Mouse (Mus musculus) cortical plate, adult 2 months (tissue): ENCODE results near the gene Atp5c1. TPM values are rescaled to one million over a fixed set of nuclear protein-coding genes. Genes with fewer than 3 reads are reported as not detected.

Experiments
- H3K27ac ChIP-seq: fragments of 200-500 bp; 2 replicates; pipeline ENCODE4 v1.5.1; 2012; ENCODE audit warnings: low read length, control low read depth, inconsistent platforms; ENCODE audit not compliant: insufficient read depth
- H3K4me1 ChIP-seq: fragments of 200-500 bp; 2 replicates; pipeline ENCODE4 v1.6.1; 2011; ENCODE audit warnings: low read length; ENCODE audit not compliant: control insufficient read depth, insufficient read depth
- H3K4me3 ChIP-seq: fragments of 200-500 bp; 2 replicates; pipeline ENCODE4 v1.5.1; 2011; ENCODE audit warnings: mild to moderate bottlenecking, low read length, control low read depth; ENCODE audit not compliant: insufficient read depth
- CTCF ChIP-seq: fragments of 200-500 bp; IDR thresholded peaks from 2 replicates; pipeline ENCODE4 v1.5.1; 2011; ENCODE audit warnings: mild to moderate bottlenecking, control low read depth, low read length; ENCODE audit not compliant: insufficient read depth; ENCODE audit errors: extremely low read depth
- POLR2A ChIP-seq: fragments of 200-500 bp; IDR thresholded peaks from 2 replicates; pipeline ENCODE4 v1.6.1; 2011; ENCODE audit warnings: mild to moderate bottlenecking, low read length, control low read depth; ENCODE audit not compliant: insufficient read depth; ENCODE audit errors: extremely low read depth
- polyA plus RNA-seq: library from polyadenylated mRNA; depleted of rRNA; stranded (reverse); fragments of >200 nt; gene quantifications from 2 replicates; pipeline ENCODE4 v1.2.3, GENCODE M21; 2012

The Atp5c1 gene
- polyA plus RNA-seq, 1 experiment = 411 TPM

DNA sequence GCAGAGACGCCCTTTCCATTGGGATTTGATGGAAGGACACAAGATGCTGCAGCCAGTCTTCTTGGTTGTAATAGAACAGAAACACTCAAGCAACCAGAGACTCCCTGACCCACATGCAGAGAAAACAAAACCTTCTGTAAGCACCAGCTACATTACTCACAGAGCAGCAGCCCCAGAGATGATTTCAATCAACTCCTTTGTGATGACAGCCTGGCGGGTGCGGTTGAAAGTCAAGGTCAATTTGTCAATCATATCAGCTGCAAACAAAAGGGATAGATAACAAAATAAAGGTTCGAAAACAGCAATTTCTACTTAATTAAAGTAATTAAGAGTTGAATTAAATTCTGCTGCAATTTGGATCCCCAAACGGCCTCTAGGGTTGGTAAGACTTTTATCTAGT lies 21.5 kb downstream of the Atp5c1 start:
- H3K4me3 ChIP-seq = no peak overlapping the region
- H3K27ac ChIP-seq = no peak overlapping the region
- TF ChIP-seq POLR2A = no peak
- TF ChIP-seq CTCF = no peak
- no peaks in the 10 kb centered on the region for H3K4me1 ChIP-seq

DNA sequence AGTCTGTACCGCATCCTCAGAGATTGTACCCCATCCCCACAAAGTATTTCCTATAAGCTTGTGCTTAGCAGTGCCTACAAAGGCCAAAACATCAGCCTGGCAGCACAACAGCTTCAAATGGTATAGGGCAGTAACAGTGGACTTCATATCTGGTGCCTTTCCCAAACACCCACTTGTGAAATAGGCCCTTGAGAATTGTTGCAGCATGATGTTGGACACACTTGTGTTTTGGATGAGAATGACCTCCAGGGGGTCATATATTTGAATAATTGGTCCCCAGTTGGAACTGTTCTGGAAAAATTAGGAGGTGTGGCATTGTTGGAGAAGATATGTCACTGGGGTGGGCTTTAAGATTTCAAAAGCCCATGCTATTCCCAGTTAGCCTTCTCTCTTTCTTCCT lies 28.3 kb downstream of the Atp5c1 start:
- no peak for TF ChIP-seq POLR2A
- no peak for TF ChIP-seq CTCF
- no peak overlapping the region for H3K4me3 ChIP-seq
- H3K4me1 ChIP-seq = peaks cover 3% of the 10 kb centered on the region; the same call in 1 of the 2 replicates
- no peak overlapping the region for H3K27ac ChIP-seq

DNA sequence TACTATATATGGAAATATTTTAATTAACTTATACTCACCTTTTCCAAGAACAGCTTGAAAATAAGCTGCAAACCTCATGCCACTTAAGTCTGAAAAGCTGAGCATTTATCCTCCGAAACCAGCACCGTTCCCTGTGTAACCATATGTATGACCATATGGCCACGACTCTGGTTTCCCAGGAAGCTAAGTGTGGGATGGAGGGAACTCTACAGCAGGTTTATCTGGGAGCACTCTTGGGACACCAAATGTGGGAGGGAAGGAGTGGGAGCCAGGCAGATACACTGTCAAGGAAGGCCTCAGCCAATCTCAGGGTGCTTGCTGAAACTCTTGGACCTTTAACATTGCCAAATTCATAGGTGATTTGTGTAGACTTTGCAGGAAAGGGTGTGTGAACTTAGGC lies 29.4 kb downstream of the Atp5c1 start:
- Histone ChIP-seq H3K4me3 (no peak overlapping the region), H3K4me1 (peaks cover 3% of the 10 kb centered on the region; the same call in 1 of the 2 replicates), H3K27ac (no peak overlapping the region)
- TF ChIP-seq CTCF = no peak

DNA sequence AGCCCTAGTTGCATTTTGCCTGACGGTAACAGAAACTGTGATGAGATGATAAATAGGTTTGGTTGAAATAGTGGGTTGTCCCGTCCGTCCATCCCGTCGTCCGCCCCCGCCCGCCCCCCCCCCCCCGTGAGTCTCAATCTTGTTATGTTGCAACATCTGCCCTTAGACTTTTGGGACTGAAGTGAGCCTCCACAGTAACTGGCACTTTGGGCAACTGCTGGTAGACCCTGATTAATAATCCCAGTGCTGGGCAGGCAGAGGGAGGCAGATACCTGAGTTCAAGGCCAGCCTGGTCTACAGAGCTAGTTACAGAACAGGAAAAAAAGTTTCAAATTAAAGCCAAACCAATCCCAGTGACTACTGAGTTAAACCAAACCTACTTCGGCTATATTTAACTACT lies 30.9 kb downstream of the Atp5c1 start:
- Histone ChIP-seq H3K4me3 (peak overlapping the region; percentile 61; the same call in 1 of the 2 replicates), H3K27ac (no peak overlapping the region), H3K4me1 (peaks cover 3% of the 10 kb centered on the region; the same call in 1 of the 2 replicates)
- TF ChIP-seq POLR2A (no peak), CTCF (no peak)

DNA sequence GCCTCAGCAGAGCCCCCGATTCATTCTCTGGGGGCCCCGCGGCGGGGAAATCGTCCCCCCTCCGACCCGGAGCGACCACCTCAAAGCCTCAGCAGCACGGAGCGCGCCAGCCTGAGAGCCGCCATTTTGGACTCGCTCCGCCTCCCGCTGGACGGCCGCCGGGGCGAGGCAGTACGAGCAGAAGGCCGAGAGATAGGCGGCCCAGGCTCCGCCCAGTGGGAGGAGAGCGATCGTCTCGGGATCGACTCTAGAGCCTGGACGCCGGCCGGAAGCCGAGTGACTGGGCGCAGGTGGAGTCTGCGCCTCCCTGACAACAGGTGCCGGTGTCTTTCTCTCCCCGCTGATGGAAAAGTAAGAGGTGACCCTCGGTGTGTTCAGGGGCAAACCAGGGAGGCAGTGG lies 31.8 kb downstream of the Atp5c1 start, which contains the start of gene Taf3:
Gene Taf3 (minus strand): TSS at position 136 of the 400 bp plus-strand sequence.
- Histone ChIP-seq H3K4me1 (peaks cover 3% of the 10 kb centered on the region; the same call in 1 of the 2 replicates), H3K27ac (no peak within 1 kb of the TSS), H3K4me3 (peak within 1 kb of the TSS; percentile 61)
- TF ChIP-seq POLR2A = 0 out of 2 replicates have a peak, but pooled peaks have one; percentile 45
- TF ChIP-seq CTCF = no peak

DNA sequence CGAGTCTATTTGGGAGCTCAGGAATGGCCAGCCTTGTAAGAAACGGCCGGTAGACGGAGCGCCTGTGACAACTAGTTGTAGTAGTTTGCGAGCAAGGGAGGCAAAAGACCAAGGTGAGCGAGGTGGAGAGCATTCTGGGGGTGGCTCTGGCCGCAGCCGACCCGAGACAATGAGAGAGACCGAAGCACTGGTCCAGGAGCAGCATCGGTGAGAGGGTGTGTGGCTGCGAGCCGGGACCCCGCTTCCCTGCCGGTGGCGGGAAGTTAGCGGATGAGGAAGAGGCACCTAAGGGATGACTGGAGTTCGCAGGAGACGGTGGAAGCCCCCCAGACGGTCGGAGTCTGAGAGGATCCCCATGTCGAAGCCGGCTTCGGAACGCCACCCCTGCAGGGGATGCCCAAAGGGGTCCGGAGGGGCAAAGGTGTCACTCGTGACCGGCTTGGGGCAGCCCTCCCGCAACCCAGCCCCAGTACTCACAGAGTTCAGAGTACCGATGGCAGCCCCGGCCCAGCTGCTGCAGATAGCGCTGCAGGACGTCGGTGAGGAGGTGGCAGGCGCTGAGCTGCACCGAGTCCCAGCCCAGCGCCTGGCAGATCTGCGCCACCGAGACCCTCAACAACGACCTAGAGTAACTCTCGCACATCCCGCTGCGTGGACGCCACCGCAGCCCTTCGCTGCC lies 32.4 kb downstream of the Atp5c1 start:
- peaks cover 1% of the 10 kb centered on the region; the same call in 1 of the 2 replicates for H3K4me1 ChIP-seq
- H3K27ac ChIP-seq = no peak overlapping the region
- no peak for TF ChIP-seq CTCF
- no peak for TF ChIP-seq POLR2A
- H3K4me3 ChIP-seq = peak overlapping the region; percentile 61

DNA sequence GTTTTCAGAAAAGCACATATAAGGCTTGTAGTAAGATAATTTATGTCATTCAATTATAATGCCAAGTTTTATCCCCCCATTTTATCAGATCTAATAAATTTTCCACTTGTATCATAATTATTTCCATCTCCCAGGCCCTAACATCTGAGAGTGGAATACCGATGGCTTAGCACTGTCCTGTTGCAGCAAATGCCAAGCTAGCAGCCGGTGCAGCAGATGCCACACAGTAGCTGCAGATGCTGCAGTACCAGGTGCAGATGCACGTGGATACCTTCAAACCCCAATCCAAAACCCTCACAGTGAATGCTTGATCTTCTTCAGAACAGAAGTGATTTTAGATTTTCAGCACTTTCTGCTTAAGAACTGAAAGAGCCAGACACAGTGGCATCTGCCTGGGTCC lies 45.3 kb downstream of the Atp5c1 start:
- Histone ChIP-seq H3K27ac (no peak overlapping the region), H3K4me3 (no peak overlapping the region), H3K4me1 (no peaks in the 10 kb centered on the region; the same call in 1 of the 2 replicates)
- TF ChIP-seq CTCF = no peak
- TF ChIP-seq POLR2A = no peak

DNA sequence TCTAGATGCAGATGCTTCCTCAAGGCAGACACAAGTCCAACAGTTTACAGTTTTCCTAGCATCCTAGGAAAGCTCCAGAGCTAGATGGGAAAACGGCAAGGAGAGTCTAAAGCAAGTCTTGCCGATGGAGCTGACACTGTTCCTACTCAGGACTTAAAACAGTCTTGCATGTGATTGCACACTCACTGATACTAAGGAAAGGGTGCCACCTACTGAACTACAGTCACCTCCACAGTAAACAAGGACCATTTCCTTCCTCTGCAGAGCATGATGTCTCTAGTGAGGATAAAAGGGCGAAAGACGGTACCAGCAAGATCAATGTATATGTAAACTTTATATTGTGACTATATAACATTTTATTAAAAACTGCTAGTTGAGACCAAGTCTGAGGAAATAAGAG lies 46.6 kb downstream of the Atp5c1 start:
- TF ChIP-seq CTCF (no peak), POLR2A (no peak)
- no peaks in the 10 kb centered on the region; the same call in 1 of the 2 replicates for H3K4me1 ChIP-seq
- H3K27ac ChIP-seq = no peak overlapping the region
- no peak overlapping the region for H3K4me3 ChIP-seq

DNA sequence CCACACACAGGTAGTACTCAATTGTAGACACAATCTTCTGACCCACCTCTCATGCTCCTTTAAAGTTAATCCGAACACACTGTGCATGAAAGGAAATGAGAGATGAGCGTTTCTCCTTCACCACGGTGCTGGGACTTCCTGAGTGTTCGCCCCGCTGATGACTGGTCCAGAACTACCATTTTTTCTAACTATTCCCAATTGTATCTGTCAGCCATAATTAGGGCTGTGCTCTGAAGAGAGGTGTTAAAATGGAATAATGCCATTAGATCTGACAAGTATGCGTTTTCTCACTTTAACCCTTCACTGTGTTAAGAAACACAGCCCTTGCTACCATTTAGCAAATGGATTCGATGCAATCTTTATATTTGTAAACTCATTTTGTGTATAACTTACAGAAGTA lies 50.6 kb downstream of the Atp5c1 start:
- Histone ChIP-seq H3K4me3 (no peak overlapping the region), H3K27ac (no peak overlapping the region), H3K4me1 (no peaks in the 10 kb centered on the region; the same call in 1 of the 2 replicates)
- TF ChIP-seq POLR2A (no peak), CTCF (no peak)

DNA sequence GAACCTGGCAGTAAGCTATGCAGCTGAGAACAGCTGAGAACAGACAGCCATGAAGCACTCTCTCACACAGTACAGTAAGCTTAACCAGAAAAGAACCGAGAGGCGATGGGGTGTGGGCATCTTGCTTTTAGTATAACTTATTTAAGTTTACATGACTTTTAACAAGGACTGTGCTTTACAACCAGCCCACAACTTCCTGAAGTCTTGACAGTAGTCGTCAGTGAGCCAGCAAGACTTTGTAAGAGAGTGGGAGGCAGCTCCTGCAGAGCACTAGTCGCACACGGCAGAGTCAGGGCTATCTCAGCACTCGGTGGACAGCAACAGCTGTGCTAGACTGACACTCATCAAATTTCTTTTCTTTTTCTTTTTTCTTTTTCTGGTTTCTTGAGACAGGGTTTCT lies 56.0 kb downstream of the Atp5c1 start:
- H3K4me1 ChIP-seq = no peaks in the 10 kb centered on the region
- TF ChIP-seq CTCF (no peak), POLR2A (no peak)
- no peak overlapping the region for H3K4me3 ChIP-seq
- H3K27ac ChIP-seq = no peak overlapping the region

DNA sequence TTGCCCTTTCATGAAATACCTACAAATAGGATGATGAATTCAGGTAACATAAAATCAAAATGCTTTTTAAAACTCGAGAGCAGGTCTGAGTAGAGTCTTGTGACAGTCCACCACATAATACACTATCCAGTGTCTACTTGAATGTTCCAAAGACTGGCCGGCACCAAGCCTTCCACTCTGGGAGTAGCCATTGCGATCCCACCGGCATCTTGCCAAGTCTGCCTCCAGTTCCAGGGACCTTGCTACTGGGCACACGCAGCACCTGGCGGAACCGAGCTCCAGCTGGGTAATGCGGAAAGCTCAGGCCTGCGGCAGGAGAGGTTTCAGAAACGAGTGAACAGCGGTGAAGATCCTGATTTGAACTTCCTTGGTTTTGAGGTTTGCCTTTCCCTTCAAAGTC lies 59.0 kb downstream of the Atp5c1 start:
- TF ChIP-seq CTCF = no peak
- TF ChIP-seq POLR2A = no peak
- Histone ChIP-seq H3K4me1 (no peaks in the 10 kb centered on the region), H3K27ac (no peak overlapping the region), H3K4me3 (no peak overlapping the region)
